Mouse (Mus musculus): ENCODE data around the gene Myo6.

The Myo6 gene

DNA sequence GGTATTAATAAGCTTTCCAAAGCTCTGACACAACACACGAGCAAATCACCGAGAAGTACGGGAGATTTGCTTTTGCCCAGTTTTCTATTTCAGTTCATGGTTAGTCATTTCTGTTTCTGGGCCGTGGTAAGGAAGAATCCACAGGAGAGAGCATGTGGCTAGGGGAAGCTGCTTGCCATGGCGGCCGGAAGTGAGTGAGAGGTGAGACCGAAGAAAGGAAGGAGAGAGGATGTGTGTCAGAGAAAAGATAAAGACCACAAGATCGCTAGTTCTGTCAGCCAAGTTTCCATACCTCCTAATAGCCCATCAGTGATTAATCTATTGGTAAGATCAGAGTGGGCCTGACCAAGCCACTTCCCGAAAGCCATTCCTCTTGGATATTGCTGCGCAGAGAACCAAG, 87.3 kb downstream of the Myo6 start:
- no peak for DNase-seq

DNA sequence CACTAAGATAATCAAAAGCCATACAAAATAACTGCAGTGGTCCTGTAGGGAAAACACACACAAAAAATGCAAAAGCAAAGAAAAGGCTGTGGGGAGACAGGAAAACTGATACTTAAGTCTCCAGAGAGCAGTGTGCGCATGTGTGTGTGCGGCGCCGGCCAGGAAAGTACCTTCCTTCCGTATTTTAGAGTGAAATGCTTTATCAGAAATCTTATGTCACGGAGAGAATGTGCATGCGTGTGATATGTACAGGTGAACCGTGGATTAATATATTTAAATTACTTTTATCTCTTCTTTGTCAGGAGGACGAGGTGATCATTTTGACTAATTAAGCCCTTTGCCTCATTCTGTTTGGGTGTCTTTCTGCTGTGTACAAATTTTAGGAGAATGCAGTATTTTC, 88.4 kb downstream of the Myo6 start:
- DNase-seq = no peak

DNA sequence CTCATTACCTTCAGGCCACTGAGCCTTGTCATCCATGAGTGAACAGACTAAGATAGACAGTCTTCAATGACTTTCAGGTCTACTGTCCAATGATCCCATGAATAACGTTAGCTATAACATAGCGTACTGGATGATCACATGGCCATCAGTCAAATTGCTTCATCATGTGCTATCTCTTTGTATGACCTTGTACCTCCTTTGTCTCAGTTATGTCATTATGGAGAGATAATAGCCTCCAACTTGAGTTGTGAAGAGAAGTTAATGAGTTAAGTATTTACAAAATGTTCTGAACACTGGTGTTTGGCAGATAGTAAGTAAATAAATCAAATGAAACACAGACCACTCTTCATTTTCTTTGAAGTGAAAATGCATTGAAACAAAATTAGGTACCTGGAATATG, 91.7 kb downstream of the Myo6 start:
- no peak for DNase-seq

DNA sequence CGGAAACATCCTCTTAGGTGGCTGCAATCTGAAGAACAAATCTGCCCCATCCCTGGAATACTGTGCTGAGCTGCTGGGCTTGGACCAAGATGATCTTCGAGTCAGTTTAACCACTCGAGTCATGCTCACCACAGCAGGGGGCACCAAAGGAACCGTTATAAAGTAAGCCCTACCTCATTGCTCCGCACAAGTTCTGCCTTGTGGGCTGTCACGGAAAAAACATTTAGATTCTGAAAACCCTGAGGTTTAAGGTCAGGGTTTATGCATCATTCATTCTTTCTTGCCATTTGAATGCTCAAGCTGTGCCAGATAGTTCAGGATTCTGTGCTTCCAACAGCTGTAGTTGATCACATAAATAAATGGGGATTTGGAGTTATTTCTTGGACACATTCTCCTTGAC, 93.6 kb downstream of the Myo6 start:
- DNase-seq = no peak

DNA sequence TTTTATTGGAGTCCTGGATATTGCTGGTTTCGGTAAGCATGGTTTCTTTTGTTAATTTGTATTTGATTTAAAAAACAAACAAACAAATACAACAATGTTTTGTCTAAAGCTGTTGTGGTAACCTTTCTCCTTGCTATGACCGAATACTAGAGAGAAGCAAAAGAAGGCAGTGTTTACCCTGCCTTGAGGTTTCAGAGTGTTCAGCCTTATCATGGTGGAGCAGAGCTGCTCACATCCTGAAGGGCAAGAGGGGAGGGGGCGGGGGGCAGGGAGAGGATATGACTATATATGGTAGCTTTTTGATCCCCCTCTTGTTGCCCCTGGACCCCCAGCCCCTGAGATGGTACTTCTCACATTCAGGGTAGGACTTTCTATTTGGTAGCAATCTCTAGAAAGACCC, 96.1 kb downstream of the Myo6 start:
- DNase-seq = no peak

DNA sequence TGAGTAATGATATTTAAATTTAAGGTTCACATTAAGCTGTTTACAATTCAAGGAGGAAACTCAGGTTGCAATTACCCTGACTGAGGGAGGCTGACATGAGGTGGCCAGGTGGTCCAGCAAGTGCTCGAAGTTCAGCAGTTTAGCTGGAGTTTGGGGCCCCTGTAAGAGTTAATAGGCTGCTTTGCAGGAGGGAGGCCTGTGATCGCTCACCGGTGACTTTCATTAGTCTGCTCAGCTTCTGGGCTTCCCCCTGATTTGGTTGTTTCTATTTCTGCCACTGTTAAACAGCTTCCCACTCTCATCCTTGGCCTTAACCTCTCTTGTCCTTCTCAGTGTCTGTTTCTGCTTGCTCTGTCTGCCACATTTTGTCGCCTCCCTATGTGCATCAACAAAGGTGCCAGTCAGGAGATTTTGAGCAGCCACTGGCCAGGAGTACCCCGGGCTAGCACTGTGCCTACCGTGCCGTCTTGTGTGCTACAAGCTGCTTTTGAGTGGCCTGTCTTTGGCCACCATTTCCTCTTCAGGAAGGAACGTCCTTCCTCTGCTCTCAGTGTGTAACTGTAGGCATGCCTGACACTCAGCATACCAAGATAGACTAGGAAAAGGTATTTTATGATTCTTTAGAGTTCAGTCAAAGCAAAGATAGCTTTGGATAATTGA, 97.7 kb downstream of the Myo6 start:
- no peak for DNase-seq

DNA sequence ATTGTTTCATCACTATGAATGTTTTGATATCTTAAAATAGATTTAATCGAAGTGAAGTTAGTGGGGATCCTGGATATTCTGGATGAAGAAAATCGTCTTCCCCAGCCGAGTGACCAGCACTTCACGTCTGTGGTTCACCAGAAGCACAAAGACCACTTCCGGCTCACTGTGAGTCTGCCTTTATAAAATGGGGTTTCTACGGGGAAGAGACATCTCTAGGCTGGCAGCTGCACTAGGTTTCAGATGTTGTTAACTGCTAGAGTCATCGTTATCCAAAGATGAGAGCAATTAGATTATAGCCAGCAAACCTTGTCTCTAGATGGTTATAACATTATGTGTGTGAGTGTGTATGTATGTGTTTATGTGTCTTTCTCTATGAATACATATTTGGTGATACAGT, 101.3 kb downstream of the Myo6 start:
- DNase-seq = no peak

DNA sequence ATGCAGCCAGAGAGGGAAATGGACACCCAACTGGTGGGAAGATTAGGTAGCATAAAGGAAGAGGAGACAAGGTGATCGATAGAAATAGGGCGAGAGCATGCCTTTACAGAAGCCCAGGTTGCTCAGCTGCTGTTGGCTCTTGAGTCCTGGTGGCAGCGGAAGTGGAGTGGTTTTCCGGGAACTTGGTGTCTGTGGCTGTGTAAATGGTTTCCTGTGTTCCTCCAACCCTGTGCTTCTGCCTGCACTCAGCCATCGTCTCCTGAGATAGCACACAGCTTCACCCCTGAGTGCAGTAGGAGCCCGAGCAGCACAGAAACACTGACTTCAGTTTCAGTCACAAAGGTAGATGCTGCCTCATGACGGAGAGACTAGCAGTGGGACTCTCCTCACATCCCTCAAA, 101.7 kb downstream of the Myo6 start:
- DNase-seq = no peak

DNA sequence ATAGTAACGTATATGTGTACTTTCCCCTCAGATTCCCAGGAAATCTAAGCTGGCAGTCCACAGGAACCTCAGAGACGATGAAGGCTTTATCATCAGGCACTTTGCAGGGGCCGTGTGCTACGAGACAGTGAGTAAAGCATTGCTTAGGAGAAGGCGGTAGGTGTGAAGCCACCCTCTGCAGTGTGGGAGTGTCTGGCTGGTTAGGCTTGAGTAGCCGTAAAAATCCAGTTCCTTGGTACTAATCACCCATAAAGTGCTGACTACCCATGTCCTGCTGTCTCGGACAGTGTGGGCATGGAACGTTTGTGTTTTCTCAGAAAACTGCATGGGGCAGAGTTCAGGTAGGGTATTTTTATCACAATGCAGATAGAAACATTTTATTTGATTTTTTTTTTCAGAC, 104.8 kb downstream of the Myo6 start:
- DNase-seq = no peak

DNA sequence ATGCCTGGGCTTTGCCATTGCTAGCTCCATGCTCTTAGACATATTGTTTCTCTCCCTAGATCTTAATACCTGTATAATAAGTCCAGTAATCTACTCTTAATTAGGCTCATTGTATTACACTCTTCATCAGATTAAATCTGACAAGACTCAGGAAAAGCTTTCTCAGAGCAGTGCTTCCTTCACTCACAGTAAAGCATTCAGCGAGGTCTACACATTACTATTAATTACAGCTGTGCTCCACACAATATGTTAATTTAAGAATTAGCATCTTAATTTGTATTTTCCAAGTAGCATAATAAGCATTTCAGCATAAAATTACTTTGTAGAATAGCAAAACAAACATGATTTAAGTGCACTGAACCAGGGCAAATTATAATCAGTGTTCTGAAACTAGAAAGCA, 108.1 kb downstream of the Myo6 start:
- no peak for DNase-seq

DNA sequence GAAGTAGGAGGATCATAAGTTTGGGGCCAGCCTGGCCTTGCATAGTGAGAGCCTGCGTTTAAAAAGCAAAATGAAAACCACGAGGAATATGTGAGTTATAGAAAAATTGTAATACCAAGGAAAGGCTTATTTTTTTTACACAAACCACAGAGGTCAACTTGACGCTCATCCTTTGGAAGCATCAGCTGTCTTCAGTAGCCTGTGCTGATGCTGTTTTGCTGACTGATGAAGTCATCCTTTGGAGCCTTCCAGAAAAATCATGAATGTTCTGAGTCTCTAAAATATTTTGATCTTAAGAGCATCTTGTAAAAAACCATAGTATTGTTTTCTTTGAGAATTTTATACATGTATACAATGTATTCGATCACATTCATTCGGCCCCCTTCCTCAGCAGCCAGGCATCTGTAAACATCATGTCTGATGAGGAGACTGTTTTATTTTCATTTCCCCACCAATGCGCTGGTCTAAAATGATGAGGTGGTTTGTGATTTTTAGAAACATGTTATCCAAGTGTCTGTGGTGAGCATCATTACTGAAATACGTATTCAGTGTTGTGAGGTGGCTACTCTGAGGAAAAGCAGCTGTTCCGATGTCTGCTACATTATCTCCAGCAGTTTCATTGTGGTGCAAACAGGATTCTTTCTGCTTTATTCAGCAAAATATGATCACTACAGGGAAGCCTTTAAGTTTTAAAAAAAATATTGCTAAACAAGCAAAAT, 110.4 kb downstream of the Myo6 start:
- no peak for DNase-seq

DNA sequence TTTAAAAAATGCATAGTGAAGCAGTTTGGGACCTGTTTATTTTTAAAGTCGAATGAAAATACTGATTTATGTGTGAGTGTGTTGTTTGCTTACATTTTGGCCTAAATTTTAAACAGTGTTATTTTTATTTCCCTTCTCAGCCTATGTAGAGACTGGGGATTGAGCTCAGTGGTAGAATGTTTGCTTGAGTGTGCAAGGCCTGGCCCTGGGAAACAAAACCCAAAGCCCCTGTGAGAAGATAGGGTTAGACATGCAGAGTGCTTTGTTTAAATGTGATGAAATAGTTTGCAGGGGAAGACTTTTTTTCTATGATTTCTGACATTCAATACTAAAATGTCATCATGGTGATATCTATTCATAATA, 110.9 kb downstream of the Myo6 start:
- DNase-seq = no peak

DNA sequence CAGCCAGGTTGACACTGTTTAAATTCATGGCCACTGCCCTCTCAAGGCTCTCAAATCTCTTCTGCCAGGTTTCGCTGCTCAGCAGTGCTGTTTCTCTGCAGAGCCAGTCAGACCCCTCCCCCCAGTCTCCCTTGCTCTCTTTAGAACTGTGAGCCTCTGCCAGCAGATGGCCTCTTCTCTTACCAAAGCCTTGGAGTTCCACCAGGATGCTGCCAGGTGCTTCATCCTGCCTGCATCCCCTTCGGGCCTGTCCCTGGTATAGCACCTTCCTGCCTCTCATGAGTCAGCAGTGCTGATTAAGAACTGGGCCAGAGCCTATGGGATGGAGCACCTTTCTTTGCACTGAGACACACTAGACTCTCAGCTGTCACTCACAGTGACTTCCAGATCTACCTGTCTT, 112.3 kb downstream of the Myo6 start:
- DNase-seq = peak; percentile 33

DNA sequence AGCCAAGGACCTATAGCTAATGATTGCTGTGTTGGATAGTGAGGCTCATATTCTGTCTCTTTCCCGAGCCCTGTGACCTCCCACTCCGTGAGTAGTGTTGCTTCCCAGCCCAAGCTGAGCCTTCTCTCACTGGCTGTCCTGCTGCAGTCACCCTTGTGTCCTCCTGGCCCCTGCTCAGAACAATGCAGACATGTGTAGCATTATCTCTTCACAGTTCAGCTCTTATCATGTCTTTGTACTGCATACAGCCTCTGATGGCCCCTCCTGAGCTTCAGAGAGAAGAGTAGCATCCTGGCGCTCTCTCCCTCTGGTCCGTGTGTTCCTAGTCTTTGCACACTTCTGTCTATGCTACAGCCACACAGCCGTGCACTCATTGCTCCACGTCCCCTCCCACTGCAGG, 112.9 kb downstream of the Myo6 start:
- DNase-seq = no peak

DNA sequence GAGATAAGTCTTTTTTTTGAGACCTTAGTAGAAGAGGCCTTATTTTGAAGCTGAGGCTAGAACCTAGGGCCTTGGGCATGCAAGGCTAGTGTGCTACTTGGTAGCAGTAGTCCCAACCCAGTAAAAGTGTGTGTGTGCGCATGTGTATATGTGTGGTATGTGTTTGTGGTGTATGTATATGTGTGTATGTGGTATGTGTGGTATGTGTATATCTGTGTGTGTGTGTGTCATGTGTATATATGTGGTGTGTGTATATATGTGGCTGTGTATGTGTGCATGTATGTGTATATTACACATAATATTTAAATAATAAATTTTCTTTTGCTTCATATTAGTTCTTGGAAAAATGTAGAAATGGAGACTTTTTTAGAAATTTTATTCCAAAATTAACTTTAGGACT, 115.9 kb downstream of the Myo6 start:
- DNase-seq = no peak

DNA sequence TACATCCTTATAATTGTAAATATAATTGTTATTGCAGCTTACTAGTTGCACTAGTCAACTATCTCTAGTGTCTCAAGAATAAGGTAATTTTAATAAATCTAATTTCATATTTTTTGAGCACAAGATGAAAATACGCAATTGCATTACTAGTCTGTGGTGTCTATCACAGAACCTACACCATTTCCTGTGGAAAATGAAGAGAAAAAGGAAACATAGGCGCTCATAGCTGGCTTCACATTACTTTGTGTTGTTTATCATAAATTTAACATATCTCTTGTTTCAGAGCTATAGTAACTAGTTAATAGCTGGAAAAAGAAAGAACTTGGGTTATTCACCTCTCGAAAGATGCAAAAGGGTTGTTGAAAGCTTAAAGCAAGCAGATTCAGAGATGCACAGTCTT, 117.6 kb downstream of the Myo6 start:
- DNase-seq = no peak

DNA sequence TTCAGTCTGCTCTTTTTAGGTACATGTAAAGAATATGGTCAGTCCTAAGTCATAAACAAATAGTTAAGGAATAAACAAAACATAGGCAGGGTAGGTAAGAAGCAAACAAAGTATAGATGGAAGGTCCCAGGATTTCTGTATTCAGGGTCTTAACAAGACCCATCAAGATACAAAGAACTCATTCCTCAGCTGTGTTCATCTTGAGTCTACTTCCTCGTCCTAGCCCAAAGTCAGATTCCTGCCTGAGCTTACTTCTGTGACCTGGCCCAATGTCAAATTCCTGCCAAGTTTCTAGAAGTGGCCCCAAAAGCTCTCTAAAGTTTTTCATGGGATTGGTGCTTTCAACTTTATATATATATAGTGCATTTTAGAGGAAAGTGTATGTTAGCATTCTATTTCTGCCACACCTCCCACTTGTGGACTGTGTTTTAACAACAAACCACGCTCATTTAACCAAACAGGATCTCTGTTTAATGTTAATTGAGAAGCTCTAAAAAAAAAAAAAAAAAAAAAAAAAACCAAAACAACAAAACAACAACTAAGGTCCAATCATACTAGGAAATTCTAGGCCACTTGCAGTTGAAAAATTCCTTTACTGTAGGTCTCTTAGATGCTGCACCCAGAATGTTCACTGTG, 119.8 kb downstream of the Myo6 start:
- no peak for DNase-seq

DNA sequence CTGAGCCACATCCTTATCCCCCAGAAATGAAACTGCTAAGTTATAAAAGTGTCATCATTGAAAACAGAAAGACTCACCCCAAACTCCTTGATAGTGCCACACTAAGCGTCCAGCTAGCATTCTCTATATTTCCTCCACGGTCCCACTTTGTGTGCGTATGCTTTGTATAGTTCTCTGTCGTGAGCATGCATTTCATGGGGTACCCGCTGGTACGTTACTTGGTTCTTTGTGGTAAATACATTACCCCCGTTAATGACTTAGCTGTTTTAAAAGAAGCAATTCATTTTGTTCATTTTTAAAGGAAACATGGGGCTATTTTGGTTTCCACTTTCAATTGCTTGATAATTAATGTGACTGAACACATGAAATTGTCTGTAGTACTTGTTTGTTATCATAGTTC, 122.0 kb downstream of the Myo6 start:
- DNase-seq = no peak

DNA sequence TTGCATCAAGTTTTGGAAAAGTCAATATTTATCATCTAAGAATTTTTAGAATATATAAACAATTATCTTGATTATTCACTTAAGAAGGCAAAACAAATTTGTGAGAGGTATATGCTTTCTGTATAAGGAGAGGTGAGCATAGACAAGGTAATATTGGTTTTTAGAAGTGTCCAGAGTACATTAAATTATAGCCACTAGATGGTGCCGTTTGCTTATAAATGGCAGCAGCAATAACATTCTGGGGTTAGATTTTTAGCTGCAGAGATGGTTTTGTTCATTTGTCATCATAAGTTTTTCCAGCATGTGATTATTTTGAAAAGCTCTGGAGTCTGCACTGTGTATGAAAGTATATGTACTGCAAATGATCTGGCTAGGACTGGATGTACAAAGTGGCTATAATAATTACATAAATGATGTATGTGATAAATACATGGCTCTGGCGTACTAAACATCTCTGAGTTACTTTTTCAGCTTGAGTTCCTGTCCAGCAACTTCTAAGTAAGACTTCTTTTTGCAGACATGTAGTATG, 128.3 kb downstream of the Myo6 start:
- no peak for DNase-seq

DNA sequence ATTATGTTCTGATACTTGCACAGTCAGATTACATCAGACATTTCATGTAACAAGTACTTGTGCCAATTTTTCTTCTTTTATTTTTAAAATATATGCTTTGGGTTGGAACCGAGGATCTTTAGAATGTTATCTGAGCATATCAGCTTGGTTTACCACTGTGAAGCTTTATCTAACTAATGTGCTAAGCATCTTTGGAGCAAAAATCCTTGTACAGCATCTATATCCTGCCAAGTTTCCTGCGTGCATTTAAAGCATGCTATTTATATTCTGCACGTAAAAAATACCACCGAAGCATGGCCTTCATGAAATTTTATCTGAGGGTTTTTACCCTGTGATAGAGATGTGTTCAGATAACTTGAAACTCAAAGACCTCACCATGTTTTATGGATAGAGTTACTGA, 131.3 kb downstream of the Myo6 start:
- DNase-seq = no peak

DNA sequence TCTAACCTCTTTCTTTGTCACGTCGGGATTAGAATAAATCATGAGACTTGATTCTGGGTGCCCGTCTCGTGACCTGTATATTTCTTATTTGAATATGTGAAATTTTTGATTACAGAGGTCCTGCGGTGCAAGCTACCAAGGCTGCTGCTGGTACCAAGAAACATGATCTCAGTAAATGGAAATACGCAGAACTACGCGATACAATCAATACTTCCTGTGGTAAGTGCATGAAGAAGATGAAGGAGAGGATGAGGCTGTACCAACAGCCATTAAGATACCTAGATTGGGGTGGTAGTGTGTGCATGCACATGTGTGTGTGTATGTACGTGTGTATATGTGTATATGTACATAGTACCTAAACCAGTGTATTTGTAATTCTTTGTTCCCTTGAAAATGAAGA, 134.2 kb downstream of the Myo6 start:
- DNase-seq = no peak

DNA sequence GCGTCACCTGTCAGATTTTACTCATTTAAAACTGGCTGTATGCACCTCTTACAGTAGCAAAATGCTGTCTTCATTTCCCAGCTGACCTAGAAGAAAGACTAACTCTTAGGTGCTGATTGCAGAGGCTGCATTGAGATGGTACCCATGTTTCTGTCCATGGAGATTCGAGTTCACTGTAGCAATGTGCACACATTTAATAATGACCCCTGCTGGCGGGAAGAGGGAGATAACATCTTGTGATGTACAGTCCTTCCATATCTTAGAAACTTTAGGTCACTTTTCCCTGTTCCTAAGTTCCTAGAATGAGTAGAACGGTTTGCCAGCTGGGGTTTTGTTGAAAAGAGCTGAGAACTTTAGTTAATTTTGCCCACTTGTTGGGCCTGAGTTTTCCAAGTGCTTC, 138.7 kb downstream of the Myo6 start:
- no peak for DNase-seq

DNA sequence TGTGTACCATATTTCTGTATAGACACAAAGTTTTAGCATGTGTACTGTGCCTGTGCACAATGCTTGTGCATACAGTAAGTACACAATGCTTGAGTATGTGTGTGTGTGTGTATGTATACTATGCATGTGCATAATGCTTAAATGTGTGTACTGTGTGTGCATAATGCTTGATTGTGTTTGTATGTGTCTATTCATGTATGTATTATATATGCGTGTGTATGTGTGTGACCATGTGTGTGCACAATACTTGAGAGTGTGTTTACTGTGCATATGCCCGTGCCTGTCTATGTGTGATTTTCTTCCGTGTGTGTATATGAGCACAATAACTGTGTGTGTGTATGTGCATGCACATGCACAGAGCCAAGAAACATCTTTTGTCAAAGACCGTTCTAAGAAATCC, 141.6 kb downstream of the Myo6 start:
- DNase-seq = no peak

DNA sequence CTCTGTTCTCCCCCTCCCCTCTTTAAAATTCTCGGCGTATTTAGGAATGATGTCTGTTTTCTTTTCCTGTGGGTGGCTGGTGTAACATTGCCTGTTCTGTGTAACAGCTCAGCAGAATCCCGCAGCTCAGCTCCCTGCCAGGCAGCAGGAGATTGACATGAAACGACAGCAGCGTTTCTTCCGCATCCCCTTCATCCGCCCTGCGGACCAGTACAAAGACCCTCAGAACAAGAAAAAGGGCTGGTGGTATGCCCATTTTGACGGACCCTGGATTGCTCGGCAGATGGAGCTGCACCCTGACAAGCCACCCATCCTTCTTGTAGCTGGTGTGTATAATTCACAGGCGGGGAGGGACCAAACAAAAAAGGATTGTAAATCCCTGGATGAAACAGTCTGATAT, 142.0 kb downstream of the Myo6 start:
- no peak for DNase-seq

DNA sequence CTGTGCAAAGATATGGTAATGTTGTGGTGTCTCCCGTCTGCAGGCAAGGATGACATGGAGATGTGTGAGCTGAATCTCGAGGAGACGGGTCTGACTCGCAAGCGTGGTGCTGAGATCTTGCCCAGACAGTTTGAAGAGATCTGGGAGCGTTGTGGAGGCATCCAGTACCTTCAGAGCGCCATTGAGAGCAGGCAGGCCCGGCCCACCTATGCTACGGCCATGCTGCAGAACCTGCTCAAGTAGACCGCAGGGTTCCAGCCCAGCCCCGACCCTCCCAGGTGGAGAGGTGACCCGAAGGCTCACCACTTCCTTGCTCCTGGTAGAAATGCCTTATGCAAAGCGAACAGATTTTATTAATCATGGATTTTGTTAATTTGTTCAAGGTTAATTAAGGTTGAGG, 142.8 kb downstream of the Myo6 start:
- no peak for DNase-seq

All from cerebellum, adult 9-11 months (tissue).